Mouse (Mus musculus): ENCODE data around the gene Lpxn.

- TF ChIP-seq CTCF (IDR thresholded peaks at IDR 0.05; ENCODE audit: insufficient read depth, low read depth, low read length) (no peak), POLR2A (IDR thresholded peaks at IDR 0.05; ENCODE audit: insufficient read depth, low read depth, low read length) (no peak)
These were observed 17.9 kb downstream of the Lpxn start for GRCm38 (mm10) chr19:12813883-12814282.
